Mouse (Mus musculus) neural tube, embryonic 12.5 days (tissue): ENCODE measurements at regions not wholly inside any gene's neighbourhood (a gene's known extent, or its start where the extent isn't known, plus 50 kb on each side); places are given as distances from the start of the nearest gene placed in this dataset.

Experiments used
- ATAC-seq: fragments of 200-750 bp; cut with Nextera tagmentation; 2 replicates; pipeline ENCODE4 v1.8.0; 2017; ENCODE audit warnings: low read depth, mild to moderate bottlenecking, moderate TSS enrichment, moderate library complexity; ENCODE audit not compliant: low FRiP score
- H3K27ac ChIP-seq: fragments of 300-500 bp; sonication (generic); 2 replicates; pipeline ENCODE4 v1.5.1; 2016
- H3K27me3 ChIP-seq: fragments of 300-500 bp; sonication (generic); replicated peaks from 2 replicates; pipeline ENCODE4 v1.6.1; 2016; ENCODE audit warnings: mild to moderate bottlenecking
- H3K36me3 ChIP-seq: fragments of 300-500 bp; sonication (generic); 2 replicates; pipeline ENCODE4 v1.6.1; 2016; ENCODE audit warnings: mild to moderate bottlenecking
- H3K4me1 ChIP-seq: fragments of 300-500 bp; sonication (generic); 2 replicates; pipeline ENCODE4 v1.6.1; 2016
- H3K4me2 ChIP-seq: fragments of 300-500 bp; sonication (generic); replicated peaks from 2 replicates; pipeline ENCODE4 v1.6.1; 2016; ENCODE audit warnings: mild to moderate bottlenecking
- H3K4me3 ChIP-seq: fragments of 300-500 bp; sonication (generic); 2 replicates; pipeline ENCODE4 v1.5.1; 2016
- H3K9ac ChIP-seq: fragments of 300-500 bp; sonication (generic); 2 replicates; pipeline ENCODE4 v1.6.1; 2016; ENCODE audit warnings: mild to moderate bottlenecking
- H3K9me3 ChIP-seq: fragments of 300-500 bp; sonication (generic); 2 replicates; pipeline ENCODE4 v1.6.1; 2016; ENCODE audit warnings: mild to moderate bottlenecking
- WGBS: fragments of 180-500 bp; shearing (Covaris S2); methylation state at CpG from one replicate; pipeline ENCODE4 v1.1.7; 2016; 5-methylcytosine and 5-hydroxymethylcytosine counted together

- Histone ChIP-seq H3K9ac (no peak overlapping the region), H3K4me2 (no peak overlapping the region), H3K27ac (no peak overlapping the region), H3K9me3 (no peaks in the 10 kb centered on the region), H3K27me3 (no peaks in the 10 kb centered on the region), H3K36me3 (no peaks in the 10 kb centered on the region), H3K4me1 (no peaks in the 10 kb centered on the region), H3K4me3 (no peak overlapping the region)
- 93% methylated on average over 3 of the region's 3 CpGs for WGBS
- ATAC-seq = no peak
Measured at GRCm38 (mm10) chr13:78992326-78992725, 792.8 kb upstream of the Nr2f1 start.

- WGBS = 29% methylated on average over 3 of the region's 3 CpGs
Measured at GRCm38 (mm10) chr13:78985921-78986320, 786.4 kb upstream of the Nr2f1 start.

GRCm38 (mm10) chr13:78977224-78977780 is 777.7 kb upstream of the Nr2f1 start:
- no peak overlapping the region for H3K4me3 ChIP-seq
- H3K27me3 ChIP-seq = no peaks in the 10 kb centered on the region
- H3K9me3 ChIP-seq = no peaks in the 10 kb centered on the region
- no peaks in the 10 kb centered on the region for H3K36me3 ChIP-seq
- H3K4me1 ChIP-seq = no peaks in the 10 kb centered on the region
- no peak for ATAC-seq
- 81% methylated on average over 3 of the region's 3 CpGs for whole genome bisulfite sequencing
- no peak overlapping the region for H3K27ac ChIP-seq
- no peak overlapping the region for H3K9ac ChIP-seq
- no peak overlapping the region for H3K4me2 ChIP-seq

More at GRCm38 (mm10) chr13:78985921-78986320, 786.4 kb upstream of the Nr2f1 start:
- ATAC-seq = no peak
- no peaks in the 10 kb centered on the region for H3K27me3 ChIP-seq
- no peaks in the 10 kb centered on the region for H3K9me3 ChIP-seq
- no peak overlapping the region for H3K4me3 ChIP-seq
- no peaks in the 10 kb centered on the region for H3K36me3 ChIP-seq
- no peak overlapping the region for H3K4me2 ChIP-seq
- no peaks in the 10 kb centered on the region for H3K4me1 ChIP-seq
- no peak overlapping the region for H3K9ac ChIP-seq
- no peak overlapping the region for H3K27ac ChIP-seq

GRCm38 (mm10) chr13:78938351-78938741 is 738.8 kb upstream of the Nr2f1 start:
- H3K27me3 ChIP-seq = no peaks in the 10 kb centered on the region
- H3K4me2 ChIP-seq = 0 out of 2 replicates have a peak overlapping the region, but pooled peaks have one; percentile 18

GRCm38 (mm10) chr13:78937389-78938350 is 738.1 kb upstream of the Nr2f1 start:
- H3K27me3 ChIP-seq = no peaks in the 10 kb centered on the region
- WGBS = 29% methylated on average over 7 of the region's 7 CpGs
- no peaks in the 10 kb centered on the region for H3K9me3 ChIP-seq
- peak; percentile 90 for ATAC-seq
- H3K36me3 ChIP-seq = no peaks in the 10 kb centered on the region
- 0 out of 2 replicates have a peak overlapping the region, but pooled peaks have one; percentile 18 for H3K4me2 ChIP-seq
- no peak overlapping the region for H3K9ac ChIP-seq
- no peak overlapping the region for H3K4me3 ChIP-seq
- H3K4me1 ChIP-seq = peaks cover 15% of the 10 kb centered on the region
- no peak overlapping the region for H3K27ac ChIP-seq

More at GRCm38 (mm10) chr13:78938351-78938741, 738.8 kb upstream of the Nr2f1 start:
- 21% methylated on average over 5 of the region's 5 CpGs for WGBS
- Histone ChIP-seq H3K9ac (no peak overlapping the region), H3K9me3 (no peaks in the 10 kb centered on the region), H3K4me1 (peaks cover 15% of the 10 kb centered on the region), H3K27ac (no peak overlapping the region), H3K36me3 (no peaks in the 10 kb centered on the region), H3K4me3 (no peak overlapping the region)
- peak; percentile 15; the same call in 1 of the 2 replicates for ATAC-seq

DNA sequence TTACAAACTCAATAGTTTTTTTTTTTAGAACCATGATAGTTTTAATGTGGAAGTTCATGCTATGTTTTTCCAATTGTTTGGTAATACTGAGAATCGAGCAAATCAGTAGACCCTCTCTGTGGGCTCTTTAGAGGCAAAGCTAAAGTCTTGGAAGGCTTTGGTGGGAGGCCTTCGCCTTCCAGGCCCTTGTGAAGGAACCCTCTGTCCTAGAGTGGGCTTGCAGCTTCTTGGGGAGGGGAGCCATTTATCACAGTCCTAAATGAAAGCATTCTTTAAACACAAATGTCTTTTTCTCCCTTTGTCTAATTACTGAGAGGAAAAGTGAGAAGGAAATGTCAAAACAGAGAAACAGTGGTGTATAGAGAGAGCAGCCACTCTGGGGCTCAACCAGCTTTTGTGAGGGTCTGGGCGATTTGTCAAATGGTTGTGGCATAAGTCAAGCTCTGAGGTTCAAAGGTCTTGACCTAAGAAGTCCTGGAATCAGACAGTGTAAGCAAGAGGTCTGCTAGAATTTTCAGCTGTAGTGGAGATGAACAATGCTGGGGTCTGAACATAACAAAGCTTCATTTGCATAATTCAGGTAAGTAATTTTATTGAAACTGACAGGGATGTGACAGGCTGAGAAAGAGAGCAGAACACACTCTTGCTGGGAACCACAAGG is 736.6 kb upstream of the Nr2f1 start:
- H3K27me3 ChIP-seq = no peaks in the 10 kb centered on the region
- peak; percentile 27 for ATAC-seq
- 2% methylated on average over 3 of the region's 3 CpGs for WGBS
- no peak overlapping the region for H3K4me3 ChIP-seq
- H3K36me3 ChIP-seq = no peaks in the 10 kb centered on the region
- peaks cover 15% of the 10 kb centered on the region for H3K4me1 ChIP-seq
- no peak overlapping the region for H3K4me2 ChIP-seq
- no peaks in the 10 kb centered on the region for H3K9me3 ChIP-seq
- H3K27ac ChIP-seq = no peak overlapping the region
- H3K9ac ChIP-seq = no peak overlapping the region

GRCm38 (mm10) chr13:78928347-78928746 is 728.8 kb upstream of the Nr2f1 start:
- H3K9me3 ChIP-seq = no peaks in the 10 kb centered on the region
- WGBS = 71% methylated on average over 1 of the region's 1 CpGs
- H3K27me3 ChIP-seq = no peaks in the 10 kb centered on the region
- H3K36me3 ChIP-seq = no peaks in the 10 kb centered on the region
- no peak overlapping the region for H3K9ac ChIP-seq
- H3K4me3 ChIP-seq = no peak overlapping the region
- H3K4me2 ChIP-seq = no peak overlapping the region
- H3K4me1 ChIP-seq = no peaks in the 10 kb centered on the region
- no peak overlapping the region for H3K27ac ChIP-seq
- ATAC-seq = peak; percentile 56; the same call in 1 of the 2 replicates

DNA sequence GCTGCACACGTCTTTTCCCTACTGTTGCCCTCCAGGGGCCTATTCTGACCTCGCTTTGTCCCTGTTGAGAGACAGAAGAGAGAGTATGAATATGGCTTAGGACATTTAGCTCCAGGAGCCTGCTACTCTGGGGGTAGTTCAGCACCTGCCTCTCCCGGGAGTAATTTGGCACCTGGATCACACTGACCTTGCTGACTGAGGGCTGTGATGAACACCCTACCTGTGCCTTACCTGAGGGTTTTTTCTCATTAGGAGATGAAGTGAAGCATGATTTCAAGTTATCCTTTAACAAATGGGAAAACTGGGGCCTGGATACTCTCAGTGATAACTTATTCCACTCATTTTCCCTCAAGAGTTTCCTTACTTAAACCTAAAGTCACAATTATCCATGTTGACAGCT is 721.2 kb upstream of the Nr2f1 start:
- H3K9me3 ChIP-seq = no peaks in the 10 kb centered on the region
- 31% methylated on average over 3 of the region's 3 CpGs for WGBS
- H3K27ac ChIP-seq = no peak overlapping the region
- H3K9ac ChIP-seq = no peak overlapping the region
- H3K4me1 ChIP-seq = no peaks in the 10 kb centered on the region
- no peak overlapping the region for H3K4me3 ChIP-seq
- H3K4me2 ChIP-seq = no peak overlapping the region
- H3K27me3 ChIP-seq = no peaks in the 10 kb centered on the region
- no peak for ATAC-seq
- H3K36me3 ChIP-seq = no peaks in the 10 kb centered on the region

GRCm38 (mm10) chr13:78909839-78910238 is 710.3 kb upstream of the Nr2f1 start:
- Histone ChIP-seq H3K9me3 (no peaks in the 10 kb centered on the region), H3K4me2 (no peak overlapping the region), H3K27ac (no peak overlapping the region), H3K4me1 (peaks cover 6% of the 10 kb centered on the region; the same call in 1 of the 2 replicates), H3K27me3 (no peaks in the 10 kb centered on the region), H3K4me3 (no peak overlapping the region), H3K36me3 (no peaks in the 10 kb centered on the region), H3K9ac (no peak overlapping the region)
- WGBS = 12% methylated on average over 5 of the region's 5 CpGs
- no peak for ATAC-seq

DNA sequence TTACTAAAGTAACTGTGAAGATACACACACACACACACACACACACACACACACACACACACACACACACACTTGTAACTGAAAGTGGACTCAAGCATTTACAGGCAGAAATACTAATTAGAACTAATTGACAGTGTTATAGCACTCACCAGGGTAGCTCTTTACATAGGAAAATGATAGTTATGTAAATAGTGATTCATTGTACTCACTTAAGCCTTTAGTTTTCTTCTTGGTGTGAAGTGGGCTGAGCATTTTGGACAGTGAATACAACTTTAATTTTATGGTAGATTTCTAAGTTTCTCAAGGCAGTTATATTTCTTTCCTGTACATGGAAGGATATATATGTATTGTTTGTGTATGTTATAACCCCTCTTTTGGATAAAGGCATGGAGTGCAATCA is 704.5 kb upstream of the Nr2f1 start:
- no peak overlapping the region for H3K27ac ChIP-seq
- no peak overlapping the region for H3K4me2 ChIP-seq
- H3K9me3 ChIP-seq = no peaks in the 10 kb centered on the region
- no peaks in the 10 kb centered on the region for H3K4me1 ChIP-seq
- no peak for ATAC-seq
- no peak overlapping the region for H3K9ac ChIP-seq
- no peaks in the 10 kb centered on the region for H3K36me3 ChIP-seq
- H3K4me3 ChIP-seq = no peak overlapping the region
- no peaks in the 10 kb centered on the region for H3K27me3 ChIP-seq

DNA sequence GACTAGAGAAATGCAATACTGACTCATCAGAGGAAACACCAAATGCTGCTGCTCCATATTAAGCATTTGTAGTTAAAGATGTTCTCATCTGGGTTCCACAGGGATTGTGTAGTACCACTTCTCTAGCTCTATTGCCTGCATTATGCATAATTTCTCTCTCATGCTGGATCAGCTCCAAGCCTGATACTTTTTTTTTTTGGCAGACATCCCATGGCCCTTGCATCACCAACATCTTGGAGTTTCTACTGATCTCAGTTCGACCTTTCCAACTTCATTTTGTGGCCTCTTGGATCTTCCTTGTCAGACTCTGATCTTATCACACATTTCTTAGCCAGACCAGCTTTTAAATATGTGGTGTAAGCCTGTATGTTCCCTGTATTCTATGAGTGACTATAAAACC is 701.1 kb upstream of the Nr2f1 start:
- Histone ChIP-seq H3K27ac (no peak overlapping the region), H3K4me2 (no peak overlapping the region), H3K36me3 (no peaks in the 10 kb centered on the region), H3K4me3 (no peak overlapping the region), H3K4me1 (no peaks in the 10 kb centered on the region), H3K27me3 (no peaks in the 10 kb centered on the region), H3K9ac (no peak overlapping the region), H3K9me3 (no peaks in the 10 kb centered on the region)
- ATAC-seq = no peak
- 86% methylated on average over 1 of the region's 1 CpGs for WGBS

DNA sequence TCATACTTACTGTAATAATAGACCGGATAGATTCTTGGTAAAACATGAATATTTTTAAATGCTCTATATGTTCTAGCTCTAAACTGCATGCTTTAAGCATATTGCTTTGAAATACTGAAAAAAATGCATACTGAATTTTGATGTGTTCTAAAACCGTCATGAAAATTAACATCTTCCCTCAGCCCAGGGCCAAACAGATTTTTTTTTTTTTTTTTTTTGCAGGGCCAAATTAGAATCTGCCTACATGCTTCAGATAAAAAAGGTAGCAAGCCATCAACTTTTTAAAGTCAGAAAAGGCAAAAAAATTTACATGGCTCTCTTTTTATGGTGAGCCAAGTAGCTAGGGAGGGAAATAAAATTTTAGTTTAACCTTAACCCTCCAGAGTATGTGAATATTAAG is 692.7 kb upstream of the Nr2f1 start:
- Histone ChIP-seq H3K4me2 (no peak overlapping the region), H3K9me3 (no peaks in the 10 kb centered on the region), H3K4me3 (no peak overlapping the region), H3K36me3 (no peaks in the 10 kb centered on the region), H3K27ac (no peak overlapping the region), H3K4me1 (no peaks in the 10 kb centered on the region), H3K9ac (no peak overlapping the region), H3K27me3 (no peaks in the 10 kb centered on the region)
- WGBS = 84% methylated on average over 2 of the region's 2 CpGs
- ATAC-seq = no peak
